Mouse (Mus musculus) intestine, postnatal 0 days (tissue): ENCODE data around the gene Shroom1. TPM values are rescaled to one million over a fixed set of nuclear protein-coding genes. Genes with fewer than 3 reads are reported as not detected.

Experiments used
- ATAC-seq: fragments of 200-750 bp; cut with Nextera tagmentation; 2 replicates; pipeline ENCODE4 v1.8.0; 2017; ENCODE audit warnings: mild to moderate bottlenecking, moderate TSS enrichment, moderate library complexity
- H3K27ac ChIP-seq: fragments of 300-500 bp; sonication (generic); 2 replicates; pipeline ENCODE4 v1.5.1; 2014; ENCODE audit warnings: mild to moderate bottlenecking, low read depth, low read length, moderate library complexity
- H3K27me3 ChIP-seq: fragments of 300-500 bp; sonication (generic); replicated peaks from 2 replicates; pipeline ENCODE4 v1.6.1; 2014; ENCODE audit warnings: low read length, mixed read lengths; ENCODE audit not compliant: control insufficient read depth, insufficient read depth
- H3K36me3 ChIP-seq: fragments of 300-500 bp; sonication (generic); 2 replicates; pipeline ENCODE4 v1.6.1; 2014; ENCODE audit warnings: mild to moderate bottlenecking, moderate library complexity; ENCODE audit not compliant: control insufficient read depth, insufficient read depth
- H3K4me1 ChIP-seq: fragments of 300-500 bp; sonication (generic); replicated peaks from 2 replicates; pipeline ENCODE4 v1.6.1; 2014; ENCODE audit warnings: antibody characterized with exemption, low read length, mixed read lengths; ENCODE audit not compliant: control insufficient read depth, insufficient read depth
- H3K4me2 ChIP-seq: fragments of 300-500 bp; sonication (generic); replicated peaks from 2 replicates; pipeline ENCODE4 v1.6.1; 2014; ENCODE audit warnings: low read depth, mild to moderate bottlenecking, moderate library complexity
- H3K4me3 ChIP-seq: fragments of 300-500 bp; sonication (generic); 2 replicates; pipeline ENCODE4 v1.5.1; 2014; ENCODE audit warnings: low read depth, low read length
- H3K9ac ChIP-seq: fragments of 300-500 bp; sonication (generic); 2 replicates; pipeline ENCODE4 v1.6.1; 2014; ENCODE audit warnings: mild to moderate bottlenecking, low read depth, low read length
- H3K9me3 ChIP-seq: fragments of 300-500 bp; sonication (generic); 2 replicates; pipeline ENCODE4 v1.6.1; 2016; ENCODE audit warnings: mixed run types; ENCODE audit not compliant: control insufficient read depth
- CTCF ChIP-seq: sonication (generic); IDR thresholded peaks from 2 replicates; pipeline ENCODE4 v1.5.1; 2016; ENCODE audit warnings: low read depth, mild to moderate bottlenecking, control low read depth, antibody characterized with exemption, moderate library complexity
- WGBS: fragments of 180-500 bp; shearing (Covaris S2); extraction: QIAGEN DNeasy Blood & Tissue Kit; methylation state at CpG from one replicate; pipeline ENCODE4 v1.1.7; 2014; 5-methylcytosine and 5-hydroxymethylcytosine counted together
- polyA plus RNA-seq: library from polyadenylated mRNA; unstranded; fragments of >200 nt; fragmentation: Nextera tagmentation; extraction: Ambion mirVana; gene quantifications from 2 replicates; pipeline ENCODE4 v1.2.1, GENCODE M21; 2015

The Shroom1 gene
- polyA plus RNA-seq, 1 experiment from 2014 or later = 3.7 TPM

- Histone ChIP-seq H3K4me1 (no peaks in the 10 kb centered on the region), H3K27ac (no peak within 1 kb of the TSS), H3K36me3 (no peaks in the 10 kb centered on the region), H3K9ac (no peak within 1 kb of the TSS), H3K9me3 (no peaks in the 10 kb centered on the region), H3K27me3 (peaks cover 52% of the 10 kb centered on the region), H3K4me3 (0 out of 2 replicates have a peak within 1 kb of the TSS, but pooled peaks have one; percentile 9), H3K4me2 (peak within 1 kb of the TSS; percentile 53)
- WGBS = 5% methylated on average over 29 of the region's 29 CpGs
- peak; percentile 97 for TF ChIP-seq CTCF
- ATAC-seq = peak; percentile 55; the same call in 1 of the 2 replicates
Measured at GRCm38 (mm10) chr11:53469968-53470695, 13.1 kb downstream of the Shroom1 start, which contains the start of gene Gm9837. TSS of gene Gm9837 (minus strand) at chr11:53470479.

DNA sequence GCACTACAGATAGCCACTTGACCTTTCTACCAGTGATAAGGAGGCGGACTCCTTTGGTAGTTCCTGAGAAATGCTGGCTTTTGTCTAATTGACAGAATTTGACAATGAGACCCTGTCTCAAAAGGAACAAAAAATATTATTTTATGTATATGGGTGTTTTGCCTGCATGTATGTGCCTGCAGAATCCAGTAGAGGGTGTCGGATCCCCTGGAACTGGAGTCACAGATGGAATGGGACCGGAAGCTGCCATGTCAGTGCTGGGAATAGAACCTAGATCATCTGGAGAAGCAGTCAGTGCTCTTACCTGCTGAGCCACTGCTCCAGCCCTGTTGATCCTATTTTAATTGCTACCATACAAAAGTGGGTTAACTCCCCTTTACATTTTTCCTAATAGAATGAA lies 15.7 kb downstream of the Shroom1 start:
- no peak overlapping the region for H3K4me3 ChIP-seq
- H3K27me3 ChIP-seq = peaks cover 60% of the 10 kb centered on the region
- WGBS = 80% methylated on average over 3 of the region's 3 CpGs
- H3K9me3 ChIP-seq = no peaks in the 10 kb centered on the region
- no peaks in the 10 kb centered on the region for H3K4me1 ChIP-seq
- H3K27ac ChIP-seq = no peak overlapping the region
- TF ChIP-seq CTCF = peak; percentile 54
- no peaks in the 10 kb centered on the region for H3K36me3 ChIP-seq
- H3K9ac ChIP-seq = no peak overlapping the region
- no peak for ATAC-seq
- no peak overlapping the region for H3K4me2 ChIP-seq

DNA sequence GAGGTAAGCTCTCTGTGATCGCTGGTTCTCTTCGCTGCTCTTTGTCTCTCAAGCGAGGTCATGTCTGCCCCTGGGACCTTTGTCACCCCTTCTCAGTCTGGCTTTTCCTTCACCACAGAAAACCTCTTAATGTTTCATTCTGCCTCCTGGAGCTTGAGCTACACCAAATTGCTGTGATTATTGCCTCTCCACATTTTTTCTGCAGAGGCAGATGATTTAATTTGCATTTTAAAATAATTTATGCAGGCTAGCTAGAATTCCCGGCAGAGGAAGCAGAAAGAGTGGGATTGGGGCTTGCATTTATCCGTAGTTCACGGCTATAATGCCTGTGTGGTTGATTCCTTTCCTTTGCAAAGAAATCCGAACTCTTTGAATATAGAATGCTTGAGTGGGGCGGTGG lies 18.6 kb downstream of the Shroom1 start:
- H3K4me1 ChIP-seq = no peaks in the 10 kb centered on the region
- no peaks in the 10 kb centered on the region for H3K36me3 ChIP-seq
- no peak overlapping the region for H3K4me3 ChIP-seq
- no peak for TF ChIP-seq CTCF
- H3K9ac ChIP-seq = no peak overlapping the region
- peaks cover 66% of the 10 kb centered on the region for H3K27me3 ChIP-seq
- H3K4me2 ChIP-seq = no peak overlapping the region
- WGBS = 41% methylated on average over 8 of the region's 8 CpGs
- no peaks in the 10 kb centered on the region for H3K9me3 ChIP-seq
- H3K27ac ChIP-seq = no peak overlapping the region
- ATAC-seq = no peak

DNA sequence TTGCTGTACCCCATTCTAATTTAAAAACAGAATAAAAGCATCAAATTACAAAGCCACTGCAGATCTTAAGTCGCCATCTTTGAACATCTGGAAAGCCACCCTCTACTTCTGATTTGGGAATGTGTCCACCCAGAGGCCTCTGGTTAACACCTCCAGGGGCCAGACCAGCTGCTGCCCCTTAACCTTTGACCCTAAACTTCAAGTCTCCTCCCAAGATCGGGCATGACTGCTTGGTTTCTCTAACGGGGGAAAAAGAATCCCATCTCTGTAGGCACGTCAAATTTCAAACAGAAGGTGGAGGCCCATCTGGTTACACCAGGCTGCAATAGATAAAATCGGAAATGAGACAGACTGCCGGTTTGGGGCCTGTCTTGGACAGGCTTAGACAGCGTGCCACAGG lies 20.8 kb downstream of the Shroom1 start:
- WGBS = 59% methylated on average over 7 of the region's 7 CpGs
- no peak overlapping the region for H3K4me2 ChIP-seq
- H3K27me3 ChIP-seq = peaks cover 60% of the 10 kb centered on the region
- H3K27ac ChIP-seq = no peak overlapping the region
- no peaks in the 10 kb centered on the region for H3K9me3 ChIP-seq
- no peaks in the 10 kb centered on the region for H3K4me1 ChIP-seq
- no peak for ATAC-seq
- H3K9ac ChIP-seq = no peak overlapping the region
- H3K4me3 ChIP-seq = no peak overlapping the region
- H3K36me3 ChIP-seq = no peaks in the 10 kb centered on the region
- TF ChIP-seq CTCF = no peak

GRCm38 (mm10) chr11:53478383-53479170 lies 21.6 kb downstream of the Shroom1 start:
- TF ChIP-seq CTCF = no peak
- peak overlapping the region; percentile 53 for H3K4me3 ChIP-seq
- no peak for ATAC-seq
- no peaks in the 10 kb centered on the region for H3K4me1 ChIP-seq
- peak overlapping the region; percentile 66 for H3K4me2 ChIP-seq
- H3K36me3 ChIP-seq = no peaks in the 10 kb centered on the region
- WGBS = 7% methylated on average over 75 of the region's 79 CpGs
- H3K27me3 ChIP-seq = peaks cover 60% of the 10 kb centered on the region
- H3K9ac ChIP-seq = peak overlapping the region; percentile 40; the same call in 1 of the 2 replicates
- H3K9me3 ChIP-seq = no peaks in the 10 kb centered on the region
- no peak overlapping the region for H3K27ac ChIP-seq

- no peak overlapping the region for H3K27ac ChIP-seq
- peaks cover 56% of the 10 kb centered on the region for H3K27me3 ChIP-seq
- peak; percentile 4 for ATAC-seq
- H3K4me3 ChIP-seq = peak overlapping the region; percentile 53
- H3K4me2 ChIP-seq = peak overlapping the region; percentile 66
- no peak for TF ChIP-seq CTCF
- no peaks in the 10 kb centered on the region for H3K9me3 ChIP-seq
- no peaks in the 10 kb centered on the region for H3K4me1 ChIP-seq
- H3K36me3 ChIP-seq = no peaks in the 10 kb centered on the region
- 2% methylated on average over 62 of the region's 62 CpGs for WGBS
- H3K9ac ChIP-seq = peak overlapping the region; percentile 40; the same call in 1 of the 2 replicates
Measured at GRCm38 (mm10) chr11:53479171-53479782, 22.3 kb downstream of the Shroom1 start.
